Mouse (Mus musculus) midbrain, postnatal 0 days (tissue): Measurements from ENCODE around the gene Gopc. TPM values are rescaled to one million over a fixed set of nuclear protein-coding genes. Genes with fewer than 3 reads are reported as not detected.
"Not testable (repeated sequence)": the region's sequence is repeated elsewhere in the genome, so short reads cannot be mapped to it uniquely, and the experiment has no call there.

ENCODE experiments used
- ATAC-seq: fragments of 200-750 bp; cut with Nextera tagmentation; 2 replicates; pipeline ENCODE4 v1.8.0; 2017; ENCODE audit warnings: moderate number of reproducible peaks, mild to moderate bottlenecking, moderate TSS enrichment, moderate library complexity; ENCODE audit not compliant: low FRiP score
- DNase-seq: peaks from one replicate; pipeline ENCODE4 v3.0.0-alpha.2; 2015; ENCODE audit warnings: low spot score
- H3K27ac ChIP-seq: fragments of 300-500 bp; sonication (generic); 2 replicates; pipeline ENCODE4 v1.5.1; 2014; ENCODE audit warnings: low read depth, mild to moderate bottlenecking, low read length, mixed read lengths
- H3K27me3 ChIP-seq: fragments of 300-500 bp; sonication (generic); 2 replicates; pipeline ENCODE4 v1.6.1; 2014; ENCODE audit warnings: low read length, control low read depth, mixed read lengths; ENCODE audit not compliant: insufficient read depth
- H3K36me3 ChIP-seq: fragments of 300-500 bp; sonication (generic); 2 replicates; pipeline ENCODE4 v1.6.1; 2014; ENCODE audit warnings: low read length, control low read depth, mixed read lengths; ENCODE audit not compliant: insufficient read depth
- H3K4me1 ChIP-seq: fragments of 300-500 bp; sonication (generic); 2 replicates; pipeline ENCODE4 v1.6.1; 2014; ENCODE audit warnings: mild to moderate bottlenecking, control low read depth, antibody characterized with exemption, low read length, mixed read lengths; ENCODE audit not compliant: insufficient read depth
- H3K4me2 ChIP-seq: fragments of 300-500 bp; sonication (generic); 2 replicates; pipeline ENCODE4 v1.6.1; 2014; ENCODE audit warnings: low read depth, mild to moderate bottlenecking, low read length, mixed read lengths; ENCODE audit not compliant: poor library complexity, severe bottlenecking
- H3K4me3 ChIP-seq: fragments of 300-500 bp; sonication (generic); 2 replicates; pipeline ENCODE4 v1.5.1; 2014; ENCODE audit warnings: low read depth, mild to moderate bottlenecking, low read length, moderate library complexity
- H3K9ac ChIP-seq: fragments of 300-500 bp; sonication (generic); replicated peaks from 2 replicates; pipeline ENCODE4 v1.6.1; 2014; ENCODE audit warnings: mild to moderate bottlenecking, low read length, moderate library complexity, mixed read lengths; ENCODE audit not compliant: poor library complexity, severe bottlenecking
- H3K9me3 ChIP-seq: fragments of 300-500 bp; sonication (generic); 2 replicates; pipeline ENCODE4 v1.6.1; 2016; ENCODE audit warnings: low read length, control low read depth
- CTCF ChIP-seq: IDR thresholded peaks from 2 replicates; pipeline ENCODE4 v1.5.1; 2016; ENCODE audit warnings: antibody characterized with exemption, mild to moderate bottlenecking
- WGBS: fragments of 180-500 bp; shearing (Covaris S2); extraction: QIAGEN DNeasy Blood & Tissue Kit; methylation state at CpG from one replicate; pipeline ENCODE4 v1.1.7; 2014; 5-methylcytosine and 5-hydroxymethylcytosine counted together
- polyA plus RNA-seq: library from polyadenylated mRNA; unstranded; fragments of >200 nt; fragmentation: Nextera tagmentation; extraction: Ambion mirVana; gene quantifications from 2 replicates; pipeline ENCODE4 v1.2.1, GENCODE M21; 2015
- total RNA-seq: library from RNA; depleted of rRNA; stranded (reverse); fragments of >200 nt; gene quantifications from 2 replicates; pipeline ENCODE4 v1.2.3, GENCODE M21; 2014

Gene Gopc
- total and polyA plus RNA-seq, 2 experiments from 2014 or later = 18.0 to 23.1 TPM

- no peaks in the 10 kb centered on the region for H3K36me3 ChIP-seq
- no peak for TF ChIP-seq CTCF
- H3K4me1 ChIP-seq = no peaks in the 10 kb centered on the region
- ATAC-seq (no peak), DNase-seq (peak; percentile 33)
- H3K27me3 ChIP-seq = no peaks in the 10 kb centered on the region
- H3K9ac ChIP-seq = no peak overlapping the region
- WGBS = 81% methylated on average over 7 of the region's 7 CpGs
- H3K9me3 ChIP-seq = no peaks in the 10 kb centered on the region
- no peak overlapping the region for H3K4me3 ChIP-seq
- no peak overlapping the region for H3K4me2 ChIP-seq
- no peak overlapping the region for H3K27ac ChIP-seq
Observed at GRCm38 (mm10) chr10:52304574-52304973, 77.3 kb downstream of the Gopc start.

DNA sequence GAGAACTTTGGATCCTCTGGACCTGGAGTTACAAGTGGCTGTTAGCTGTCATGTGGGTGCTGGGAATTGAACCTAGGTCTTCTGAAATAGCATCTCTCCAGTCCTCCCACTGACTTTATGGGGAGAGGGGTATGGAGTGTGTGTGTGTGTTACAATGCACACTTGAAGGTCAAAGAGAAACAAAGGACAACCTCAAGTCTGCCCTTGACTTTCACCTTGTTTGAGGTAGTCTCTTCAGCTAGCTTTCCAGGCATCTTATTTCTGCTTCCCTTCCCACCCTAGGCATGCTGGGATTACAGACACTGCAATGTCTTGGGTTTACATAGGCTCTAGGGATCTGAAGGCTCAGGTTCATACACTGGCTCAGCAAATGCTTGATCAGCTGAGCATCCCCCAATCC, 79.7 kb downstream of the Gopc start:
- Histone ChIP-seq H3K36me3 (no peaks in the 10 kb centered on the region), H3K27me3 (no peaks in the 10 kb centered on the region), H3K4me1 (no peaks in the 10 kb centered on the region), H3K27ac (no peak overlapping the region), H3K9ac (no peak overlapping the region), H3K4me2 (no peak overlapping the region), H3K9me3 (no peaks in the 10 kb centered on the region), H3K4me3 (no peak overlapping the region)
- no peak for TF ChIP-seq CTCF
- ATAC-seq (no peak), DNase-seq (no peak)

DNA sequence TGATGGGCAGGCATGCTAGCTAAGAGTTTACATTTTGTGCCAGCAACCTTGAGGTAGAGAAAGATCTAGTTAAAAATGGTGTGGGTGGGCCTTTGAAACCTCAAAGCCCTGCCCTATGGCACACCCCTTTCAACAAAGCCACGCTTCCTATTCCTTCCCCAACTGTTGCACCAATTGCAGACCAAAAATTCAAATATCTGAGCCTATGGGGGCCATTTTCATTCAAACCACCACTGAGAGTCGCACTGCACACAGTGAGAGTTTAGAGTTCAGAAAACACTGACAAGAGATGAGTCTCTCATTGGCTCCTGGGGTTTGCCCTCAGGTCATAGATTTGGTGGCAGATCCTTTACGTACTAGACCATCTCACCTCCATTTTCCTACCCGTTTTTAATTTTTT, 80.2 kb downstream of the Gopc start:
- Histone ChIP-seq H3K9ac (no peak overlapping the region), H3K27me3 (no peaks in the 10 kb centered on the region), H3K27ac (no peak overlapping the region), H3K4me2 (no peak overlapping the region), H3K4me3 (no peak overlapping the region), H3K36me3 (no peaks in the 10 kb centered on the region), H3K4me1 (no peaks in the 10 kb centered on the region), H3K9me3 (no peaks in the 10 kb centered on the region)
- ATAC-seq (no peak), DNase-seq (no peak)
- WGBS = 97% methylated on average over 4 of the region's 4 CpGs
- no peak for TF ChIP-seq CTCF

- ATAC-seq, H3K4me3 ChIP-seq, H3K9me3 ChIP-seq, H3K4me2 ChIP-seq, H3K4me1 ChIP-seq, H3K27me3 ChIP-seq, H3K36me3 ChIP-seq, DNase-seq, H3K9ac ChIP-seq, H3K27ac ChIP-seq: not testable (repeated sequence)
Observed at GRCm38 (mm10) chr10:52298568-52298967, 83.4 kb downstream of the Gopc start.

GRCm38 (mm10) chr10:52295934-52296333, 86.0 kb downstream of the Gopc start:
- H3K4me2 ChIP-seq = no peak overlapping the region
- TF ChIP-seq CTCF = no peak
- DNase-seq = no peak
- ATAC-seq = no peak
- no peak overlapping the region for H3K27ac ChIP-seq
- H3K4me1 ChIP-seq = no peaks in the 10 kb centered on the region
- H3K4me3 ChIP-seq = no peak overlapping the region
- H3K9me3 ChIP-seq = no peaks in the 10 kb centered on the region
- no peak overlapping the region for H3K9ac ChIP-seq
- 84% methylated on average over 2 of the region's 2 CpGs for WGBS
- H3K27me3 ChIP-seq = no peaks in the 10 kb centered on the region
- H3K36me3 ChIP-seq = no peaks in the 10 kb centered on the region

GRCm38 (mm10) chr10:52293921-52294577, 87.9 kb downstream of the Gopc start:
- Histone ChIP-seq H3K4me1 (no peaks in the 10 kb centered on the region), H3K4me3 (no peak overlapping the region), H3K9ac (no peak overlapping the region), H3K4me2 (no peak overlapping the region), H3K36me3 (no peaks in the 10 kb centered on the region), H3K27me3 (no peaks in the 10 kb centered on the region), H3K9me3 (no peaks in the 10 kb centered on the region), H3K27ac (no peak overlapping the region)
- no peak for TF ChIP-seq CTCF
- WGBS = 87% methylated on average over 4 of the region's 4 CpGs
- ATAC-seq (no peak), DNase-seq (no peak)

DNA sequence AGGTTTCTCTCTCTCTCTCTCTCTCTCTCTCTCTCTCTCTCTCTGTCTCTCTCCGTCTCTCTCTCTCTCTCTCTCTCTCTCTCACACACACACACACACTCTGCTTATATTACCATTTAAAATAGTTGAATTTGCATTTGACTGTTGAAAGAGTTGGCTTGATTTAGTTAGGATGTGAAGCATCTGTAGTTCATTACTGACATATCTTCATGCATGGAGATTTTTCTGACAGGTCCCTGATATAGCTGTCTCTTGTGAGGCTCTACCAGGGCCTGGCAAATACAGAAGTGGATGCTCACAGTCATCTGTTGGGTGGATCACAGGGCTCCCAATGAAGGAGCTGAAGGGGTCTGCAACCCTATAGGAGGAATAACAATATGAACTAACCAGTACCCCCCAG, 89.5 kb downstream of the Gopc start:
- H3K9ac ChIP-seq, H3K27me3 ChIP-seq, H3K4me2 ChIP-seq, H3K9me3 ChIP-seq, DNase-seq, H3K4me1 ChIP-seq, H3K27ac ChIP-seq, H3K4me3 ChIP-seq, H3K36me3 ChIP-seq, ATAC-seq: not testable (repeated sequence)
- 33% methylated on average over 1 of the region's 1 CpGs for WGBS
